Mouse (Mus musculus) ES-Bruce4 (cell line): ENCODE results near the gene Baiap2. TPM values are rescaled to one million over a fixed set of nuclear protein-coding genes. Genes with fewer than 3 reads are reported as not detected.

ENCODE experiments used
- H3K27ac ChIP-seq: 2 replicates; pipeline ENCODE4 v1.5.1; 2012; ENCODE audit warnings: low read length, inconsistent platforms; ENCODE audit not compliant: insufficient read depth
- H3K27me3 ChIP-seq: 2 replicates; pipeline ENCODE4 v1.6.1; 2012; ENCODE audit warnings: mild to moderate bottlenecking, low read length, inconsistent platforms; ENCODE audit not compliant: control insufficient read depth, poor library complexity, insufficient read depth, severe bottlenecking
- H3K36me3 ChIP-seq: 2 replicates; pipeline ENCODE4 v1.6.1; 2012; ENCODE audit warnings: inconsistent platforms, mild to moderate bottlenecking, low read length, moderate library complexity; ENCODE audit not compliant: control insufficient read depth, poor library complexity, insufficient read depth, severe bottlenecking
- H3K4me1 ChIP-seq: one replicate; pipeline ENCODE4 v1.8.1; 2011; ENCODE audit warnings: low read length; ENCODE audit not compliant: control insufficient read depth, insufficient read depth
- H3K4me3 ChIP-seq: 2 replicates; pipeline ENCODE4 v1.5.1; 2011; ENCODE audit warnings: low read depth, mild to moderate bottlenecking, low read length
- H3K9ac ChIP-seq: 2 replicates; pipeline ENCODE4 v1.6.1; 2012; ENCODE audit warnings: low read depth, mild to moderate bottlenecking, inconsistent platforms; ENCODE audit not compliant: poor library complexity, severe bottlenecking
- H3K9me3 ChIP-seq: replicated peaks from 2 replicates; pipeline ENCODE4 v1.6.1; 2012; ENCODE audit warnings: mild to moderate bottlenecking, low read length, inconsistent platforms; ENCODE audit not compliant: control insufficient read depth, poor library complexity, insufficient read depth, severe bottlenecking
- CTCF ChIP-seq: IDR thresholded peaks from one replicate; pipeline ENCODE4 v1.8.1; 2011; ENCODE audit warnings: low read depth, low read length
- EP300 ChIP-seq: IDR thresholded peaks from 2 replicates; pipeline ENCODE4 v1.6.1; 2011; ENCODE audit warnings: low read depth, low read length; ENCODE audit not compliant: insufficient read depth
- POLR2A ChIP-seq: IDR thresholded peaks from one replicate; pipeline ENCODE4 v1.8.1; 2011; ENCODE audit warnings: low read length; ENCODE audit not compliant: insufficient read depth
- polyA plus RNA-seq: library from polyadenylated mRNA; stranded (reverse); fragments of >200 nt; gene quantifications from 2 replicates; pipeline ENCODE4 v1.2.4, GENCODE M21; 2011; ENCODE audit warnings: low read depth; ENCODE audit not compliant: missing spikeins, insufficient read depth, insufficient read length

Gene Baiap2
- polyA plus RNA-seq, 1 experiment = 15.6 TPM

GRCm38 (mm10) chr11:120019542-120020440, 77.2 kb downstream of the Baiap2 start:
- Histone ChIP-seq H3K4me3 (no peak overlapping the region), H3K27me3 (no peaks in the 10 kb centered on the region), H3K9ac (no peak overlapping the region), H3K27ac (no peak overlapping the region), H3K4me1 (no peaks in the 10 kb centered on the region), H3K36me3 (no peaks in the 10 kb centered on the region), H3K9me3 (no peaks in the 10 kb centered on the region)
- TF ChIP-seq EP300 (no peak), POLR2A (no peak), CTCF (no peak)

- H3K4me1 ChIP-seq = no peaks in the 10 kb centered on the region
- TF ChIP-seq POLR2A = no peak
- TF ChIP-seq EP300 = no peak
- TF ChIP-seq CTCF = no peak
- no peaks in the 10 kb centered on the region for H3K9me3 ChIP-seq
- H3K36me3 ChIP-seq = no peaks in the 10 kb centered on the region
- no peak overlapping the region for H3K9ac ChIP-seq
- H3K27ac ChIP-seq = no peak overlapping the region
- no peaks in the 10 kb centered on the region for H3K27me3 ChIP-seq
- no peak overlapping the region for H3K4me3 ChIP-seq
These were observed 78.8 kb downstream of the Baiap2 start for GRCm38 (mm10) chr11:120021367-120021766.

GRCm38 (mm10) chr11:120022216-120022615, 79.7 kb downstream of the Baiap2 start:
- Histone ChIP-seq H3K4me1 (no peaks in the 10 kb centered on the region), H3K9me3 (no peaks in the 10 kb centered on the region), H3K9ac (no peak overlapping the region), H3K27ac (no peak overlapping the region), H3K4me3 (no peak overlapping the region), H3K36me3 (no peaks in the 10 kb centered on the region), H3K27me3 (no peaks in the 10 kb centered on the region)
- no peak for TF ChIP-seq EP300

- Histone ChIP-seq H3K27me3 (no peaks in the 10 kb centered on the region), H3K9ac (no peak overlapping the region), H3K36me3 (no peaks in the 10 kb centered on the region), H3K4me1 (no peaks in the 10 kb centered on the region), H3K4me3 (no peak overlapping the region), H3K27ac (no peak overlapping the region), H3K9me3 (no peaks in the 10 kb centered on the region)
- TF ChIP-seq CTCF (no peak), EP300 (no peak), POLR2A (no peak)
These were observed 80.3 kb downstream of the Baiap2 start for GRCm38 (mm10) chr11:120022841-120023240.

- H3K9ac ChIP-seq = no peak overlapping the region
- peaks cover 2% of the 10 kb centered on the region for H3K4me1 ChIP-seq
- H3K27ac ChIP-seq = no peak overlapping the region
- H3K9me3 ChIP-seq = no peaks in the 10 kb centered on the region
- no peaks in the 10 kb centered on the region for H3K36me3 ChIP-seq
- H3K4me3 ChIP-seq = no peak overlapping the region
- no peak for TF ChIP-seq POLR2A
- TF ChIP-seq EP300 = no peak
- TF ChIP-seq CTCF = no peak
- H3K27me3 ChIP-seq = no peaks in the 10 kb centered on the region
These were observed 84.4 kb downstream of the Baiap2 start for GRCm38 (mm10) chr11:120026941-120027340.

GRCm38 (mm10) chr11:120028319-120029092, 85.9 kb downstream of the Baiap2 start:
- peaks cover 2% of the 10 kb centered on the region for H3K4me1 ChIP-seq
- H3K27me3 ChIP-seq = no peaks in the 10 kb centered on the region
- H3K4me3 ChIP-seq = no peak overlapping the region
- no peak overlapping the region for H3K9ac ChIP-seq
- no peak overlapping the region for H3K27ac ChIP-seq
- no peaks in the 10 kb centered on the region for H3K9me3 ChIP-seq
- H3K36me3 ChIP-seq = no peaks in the 10 kb centered on the region
- TF ChIP-seq POLR2A = no peak
- TF ChIP-seq EP300 = no peak
- no peak for TF ChIP-seq CTCF
